20 mouse cellular contexts compared by ENCODE assay signal in genomic region chr3:26141590-26141989, GRCm38 (mm10).
DNase-seq lines count a peak whose midpoint lies in the region; ATAC-seq lines count a peak whose summit lies in the region.
"Had no signal": no experiment of that assay in that cellular context is flagged by ENCODE, and none has a peak within 500 bp of the region (broad histone marks: within the 10 kb centered on the region; RNA-seq: fewer than 3 reads in every experiment).

No protein-coding gene starts in this region.

- 0 out of 2 replicates have a peak, but pooled peaks cover 3% of the 10 kb centered on the region for H3K4me1 ChIP-seq in neural tube, embryonic 13.5 days (replicated peaks)
- H3K4me1 ChIP-seq: forebrain, embryonic 12.5 days; midbrain, embryonic 15.5 days; neural tube, embryonic 12.5 days had no signal

- intact Hi-C loops in heart, postnatal 10 days (cut with DNase I) = no loop called here

- no peak overlapping the region for H3K4me3 ChIP-seq in neural tube, embryonic 13.5 days
- H3K4me3 ChIP-seq: forebrain, embryonic 12.5 days; heart, adult 2 months; midbrain, embryonic 15.5 days; neural tube, embryonic 12.5 days had no signal

- H3K27me3 ChIP-seq in neural tube, embryonic 13.5 days = no peaks in the 10 kb centered on the region
- H3K27me3 ChIP-seq: forebrain, embryonic 12.5 days; midbrain, embryonic 15.5 days; neural tube, embryonic 12.5 days had no signal

- DNase-seq in frontal cortex, postnatal 25 days (ENCODE audit: low spot score in 2 of 2) = no peak
- no peak for DNase-seq in neural tube, embryonic 10.5 days (ENCODE audit: extremely low spot score, low spot score)
- peak; percentile 73 to 76 for DNase-seq in cerebellum, postnatal 36 days
- no peak for DNase-seq in heart, postnatal 10 days
- DNase-seq in ovary, postnatal 36 days (ENCODE audit: low spot score) = no peak
- DNase-seq: adrenal gland, postnatal 36 days; B cell, adult 2 months; gastrocnemius, postnatal 10 days; heart, adult 2 months; lung, adult 2 months; right cerebral cortex, adult 18-20 months; thymus, postnatal 25 days had no signal

- H3K27ac ChIP-seq in neural tube, embryonic 13.5 days (replicated peaks) = no peak overlapping the region
- H3K27ac ChIP-seq: forebrain, embryonic 12.5 days; heart, adult 2 months; midbrain, embryonic 15.5 days; neural tube, embryonic 12.5 days; stomach, postnatal 0 days had no signal

- no peak overlapping the region for H3K4me2 ChIP-seq in neural tube, embryonic 13.5 days
- H3K4me2 ChIP-seq: forebrain, embryonic 12.5 days; midbrain, embryonic 15.5 days; neural tube, embryonic 12.5 days had no signal

- H3K36me3 ChIP-seq in neural tube, embryonic 13.5 days = no peaks in the 10 kb centered on the region
- H3K36me3 ChIP-seq: forebrain, embryonic 12.5 days; midbrain, embryonic 15.5 days; neural tube, embryonic 12.5 days had no signal

- no peaks in the 10 kb centered on the region for H3K9me3 ChIP-seq in neural tube, embryonic 13.5 days
- H3K9me3 ChIP-seq: forebrain, embryonic 12.5 days; midbrain, embryonic 15.5 days; neural tube, embryonic 12.5 days had no signal

- peak; percentile 58; the same call in 1 of the 2 replicates for ATAC-seq in frontal cortex, adult (ENCODE audit: low TSS enrichment)
- 0 out of 2 replicates have a peak, but pooled peaks have one; percentile 27 for ATAC-seq in neural tube, embryonic 13.5 days (ENCODE audit: low read depth)
- ATAC-seq: inflammation-experienced regulatory T-cells, adult 6 months; midbrain, embryonic 15.5 days; Patski had no signal

- H3K9ac ChIP-seq in neural tube, embryonic 13.5 days = no peak overlapping the region
- H3K9ac ChIP-seq: forebrain, embryonic 12.5 days; midbrain, embryonic 15.5 days; neural tube, embryonic 12.5 days had no signal

- 63% methylated on average over 3 of the region's 3 CpGs for WGBS in neural tube, embryonic 13.5 days

Comparison
In these comparisons a context has a peak if more than half of its experiments do, and no peak if none do; other contexts are left out.
1. DNase-seq: peak in cerebellum, postnatal 36 days (2 of 2); none in frontal cortex, postnatal 25 days (0 of 2), neural tube, embryonic 10.5 days (single experiment), heart, postnatal 10 days (0 of 2) and ovary, postnatal 36 days (single experiment).